Mouse (Mus musculus) B cell, adult 2 months (primary cell): ENCODE results near the gene Mark4.

ENCODE experiments used
- DNase-seq, 2 experiments: peaks; one replicate each; pipeline ENCODE4 v3.0.0; 2022

Mark4 gene

DNA sequence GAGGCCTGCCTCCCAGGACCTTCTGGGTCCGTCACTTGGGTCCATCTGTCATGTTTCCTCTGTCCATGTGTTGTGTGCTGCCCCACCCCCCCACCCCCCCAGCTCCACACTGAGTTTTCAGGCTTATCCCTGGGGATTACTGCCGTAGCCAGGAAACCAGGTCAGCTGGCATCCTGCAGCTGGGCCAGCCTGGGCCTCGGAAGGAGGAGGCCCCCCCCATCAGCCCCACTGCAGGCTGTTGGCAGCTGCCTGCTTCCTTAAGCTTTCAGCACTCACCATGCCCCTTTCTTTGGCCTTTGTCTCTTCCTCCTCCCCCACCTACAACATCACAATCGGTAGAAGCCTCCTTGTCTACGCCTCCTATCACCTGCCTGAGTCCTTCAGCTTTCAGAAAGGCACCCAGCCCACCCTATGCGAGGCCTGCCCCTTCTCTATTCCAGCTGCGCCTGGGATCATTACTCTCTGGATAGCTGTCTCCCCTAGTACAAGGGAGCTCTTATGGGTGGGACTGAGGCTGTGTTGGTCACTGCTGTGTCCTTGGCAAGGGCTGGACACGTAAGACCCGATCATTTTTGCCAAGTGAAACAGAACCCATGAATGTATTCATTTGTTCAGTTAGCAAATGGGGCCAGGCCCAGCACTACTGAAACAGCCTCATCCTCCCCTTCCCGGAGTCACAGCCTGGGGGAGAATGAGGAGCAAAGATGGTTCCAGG, 69.8 kb downstream of the Mark4 start:
- DNase-seq = no peak

DNA sequence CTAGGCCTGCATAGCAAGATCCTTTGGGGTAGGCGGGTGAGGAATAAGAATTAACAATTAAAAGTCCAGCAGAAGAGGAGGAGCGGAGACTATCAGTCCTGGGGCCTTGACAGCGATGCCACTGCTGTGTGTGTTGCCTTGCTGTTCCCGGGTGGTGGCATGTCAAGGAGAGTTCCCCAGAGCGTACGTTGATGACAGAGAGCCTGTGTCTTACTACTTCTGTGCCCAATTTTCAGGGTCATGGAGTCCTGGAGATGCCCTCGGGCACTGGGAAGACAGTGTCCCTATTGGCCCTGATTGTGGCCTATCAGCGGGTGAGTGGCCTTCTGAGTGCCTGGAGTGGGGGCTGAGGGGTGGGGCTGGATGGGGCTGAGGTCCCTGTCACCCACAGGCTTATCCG, 74.9 kb downstream of the Mark4 start:
- DNase-seq = no peak

DNA sequence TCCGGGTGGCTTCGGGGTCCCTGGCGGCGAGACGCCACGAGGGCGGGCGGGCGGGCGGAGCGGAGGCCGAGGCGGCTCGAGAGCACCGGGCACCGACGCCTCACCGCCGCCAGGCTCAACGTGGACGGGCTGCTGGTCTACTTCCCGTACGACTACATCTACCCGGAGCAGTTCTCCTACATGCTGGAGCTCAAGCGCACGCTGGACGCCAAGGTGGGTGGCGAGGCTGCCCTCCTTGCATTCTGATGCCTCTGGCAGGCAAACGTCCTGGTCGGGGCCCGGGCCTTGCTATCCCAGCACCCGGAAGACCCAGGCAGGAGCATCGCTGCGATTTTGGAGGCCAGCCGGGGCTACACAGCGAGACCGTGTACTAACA, 76.5 kb downstream of the Mark4 start:
- peak in 1 of 2 experiments; percentile 48 for DNase-seq

DNA sequence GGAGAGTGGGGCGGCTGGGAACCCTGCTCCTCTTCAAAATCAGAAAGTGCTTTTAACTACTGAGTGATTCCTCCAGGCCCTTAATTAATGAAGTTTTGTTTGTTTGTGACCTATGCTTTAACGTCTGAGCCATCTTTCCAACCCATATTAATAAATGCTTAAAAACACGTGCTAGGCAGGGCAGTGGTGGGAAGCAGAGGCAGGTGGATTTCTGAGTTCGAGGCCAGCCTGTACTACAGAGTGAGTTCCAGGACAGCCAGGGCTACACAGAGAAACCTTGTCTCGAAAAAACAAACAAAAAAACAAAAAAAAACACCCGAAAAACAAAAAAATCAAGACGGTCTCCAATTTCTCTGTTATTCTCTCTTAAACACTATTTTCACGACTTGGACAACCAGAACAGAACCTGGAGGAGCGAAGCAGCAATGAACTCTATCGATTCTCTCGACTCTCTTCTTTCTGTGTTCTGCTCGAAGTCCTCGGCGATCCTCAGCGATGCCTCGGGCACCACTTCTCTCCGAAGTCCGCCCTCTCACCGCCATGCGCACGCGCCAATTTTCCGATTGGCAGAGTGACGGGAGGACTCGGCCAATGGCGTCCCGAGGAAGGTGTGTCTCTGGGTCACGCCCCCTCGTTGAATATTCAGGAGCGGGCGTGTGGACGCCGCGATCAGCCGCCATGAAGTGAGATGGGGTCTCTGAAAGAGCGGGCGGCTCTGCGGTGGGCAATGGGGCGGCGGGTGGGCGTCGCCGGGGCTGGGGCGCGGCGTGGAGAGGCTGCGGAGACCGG, 77.0 kb downstream of the Mark4 start, which contains the start of gene Ercc2:
Gene Ercc2 (plus strand): TSS at position 634 of the 789 bp plus-strand sequence.
- DNase-seq = peak; percentile 98

DNA sequence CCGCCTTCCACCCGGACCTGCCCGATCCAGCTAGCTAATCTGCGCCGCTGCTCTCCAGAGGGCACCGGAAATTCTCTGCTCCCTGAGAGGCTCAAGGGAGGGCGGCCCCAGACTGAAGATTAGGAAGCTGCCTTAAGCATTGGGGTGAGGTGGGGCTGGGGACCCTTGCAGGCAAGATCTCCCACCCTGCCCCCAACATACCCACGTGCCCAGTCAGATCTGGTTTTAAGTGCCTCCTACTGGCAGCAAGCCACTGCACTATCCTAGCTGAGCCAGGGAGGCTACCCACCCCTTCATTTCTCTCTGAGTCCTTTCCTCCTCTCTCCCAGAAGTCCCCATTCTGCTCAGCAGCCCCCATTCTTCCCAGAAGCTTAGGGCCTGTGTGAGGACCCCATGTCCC, 80.6 kb downstream of the Mark4 start:
- no peak for DNase-seq

DNA sequence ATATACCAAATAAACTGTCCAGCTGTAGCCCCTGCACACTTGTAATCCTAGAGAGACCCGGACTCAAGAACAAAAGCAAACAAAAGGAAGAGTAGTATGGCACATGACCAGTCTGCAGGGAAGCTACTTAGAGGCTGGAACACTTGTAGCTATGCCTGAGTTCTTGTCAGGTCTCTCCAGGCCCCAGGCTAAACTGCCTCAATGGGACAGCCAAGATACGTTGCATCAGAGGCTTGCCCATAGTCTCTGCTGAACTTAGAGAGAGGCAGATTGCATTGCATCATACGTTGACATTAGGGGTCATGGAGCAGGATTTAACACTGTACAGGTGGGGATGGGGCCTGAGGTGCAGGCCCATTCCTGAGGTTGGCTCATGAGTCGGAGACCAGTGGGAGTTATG, 82.6 kb downstream of the Mark4 start:
- no peak for DNase-seq

DNA sequence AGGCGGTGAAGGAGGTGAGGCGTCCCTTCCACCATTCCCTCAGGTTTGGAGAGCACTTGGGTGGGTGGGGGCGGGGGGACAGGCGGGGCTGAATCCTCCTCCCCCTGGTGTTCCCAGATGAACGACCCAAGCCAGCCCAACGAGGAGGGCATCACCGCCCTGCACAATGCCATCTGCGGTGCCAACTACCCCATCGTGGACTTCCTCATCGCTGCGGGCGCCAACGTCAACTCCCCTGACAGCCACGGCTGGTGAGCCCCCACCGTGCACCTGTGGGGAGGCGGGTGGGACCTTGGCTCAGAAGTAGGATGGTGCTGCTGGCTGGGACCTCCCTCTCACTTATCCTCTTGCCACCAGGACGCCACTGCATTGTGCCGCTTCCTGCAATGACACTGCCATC, 83.3 kb downstream of the Mark4 start:
- no peak for DNase-seq
